Mouse (Mus musculus) cerebellum, adult 2 months (tissue): ENCODE results near the gene Msi2. TPM values are rescaled to one million over a fixed set of nuclear protein-coding genes. Genes with fewer than 3 reads are reported as not detected.

ENCODE experiments used
- DNase-seq, 2 experiments: peaks; one replicate each; pipeline ENCODE4 v3.0.0; 2021
- H3K27ac ChIP-seq: fragments of 200-500 bp; 2 replicates; pipeline ENCODE4 v1.5.1; 2012; ENCODE audit warnings: low read length, control low read depth, inconsistent platforms; ENCODE audit not compliant: insufficient read depth
- H3K27me3 ChIP-seq: fragments of 200-500 bp; 2 replicates; pipeline ENCODE4 v1.6.1; 2012; ENCODE audit warnings: inconsistent platforms, mild to moderate bottlenecking, low read length, moderate library complexity; ENCODE audit not compliant: control insufficient read depth, insufficient read depth
- H3K4me1 ChIP-seq: fragments of 200-500 bp; 2 replicates; pipeline ENCODE4 v1.6.1; 2011; ENCODE audit warnings: low read length; ENCODE audit not compliant: control insufficient read depth, insufficient read depth
- H3K4me3 ChIP-seq: fragments of 200-500 bp; replicated peaks from 2 replicates; pipeline ENCODE3; 2011; ENCODE audit warnings: mild to moderate bottlenecking, low read depth, low read length, control low read depth; ENCODE audit not compliant: insufficient read depth
- CTCF ChIP-seq: fragments of 200-500 bp; IDR thresholded peaks from 2 replicates; pipeline ENCODE4 v1.5.1; 2011; ENCODE audit warnings: low read depth, mild to moderate bottlenecking, control low read depth, low read length, moderate library complexity, borderline replicate concordance; ENCODE audit not compliant: insufficient read depth
- POLR2A ChIP-seq: fragments of 200-500 bp; IDR thresholded peaks from 2 replicates; pipeline ENCODE4 v1.6.1; 2011; ENCODE audit warnings: low read length, control low read depth, borderline replicate concordance; ENCODE audit not compliant: insufficient read depth
- WGBS: fragments of 180-500 bp; shearing (Covaris S2); methylation state at CpG from one replicate; pipeline ENCODE4 v1.1.7; 2018; 5-methylcytosine and 5-hydroxymethylcytosine counted together
- polyA plus RNA-seq: library from polyadenylated mRNA; depleted of rRNA; stranded (reverse); fragments of >200 nt; gene quantifications from 2 replicates; pipeline ENCODE4 v1.2.3, GENCODE M21; 2012

Gene Msi2
- polyA plus RNA-seq, 1 experiment: 87.3 TPM

GRCm38 (mm10) chr11:88728508-88728890 is 10.2 kb upstream of the Msi2 start:
- H3K27me3 ChIP-seq: no peaks in the 10 kb centered on the region
- TF ChIP-seq CTCF (peak; percentile 95), POLR2A (no peak)
- 3% methylated on average over 6 of the region's 6 CpGs for WGBS
- no peak overlapping the region for H3K27ac ChIP-seq
- peak; percentile 70 to 81 for DNase-seq
- no peak overlapping the region for H3K4me3 ChIP-seq
- H3K4me1 ChIP-seq: no peaks in the 10 kb centered on the region

GRCm38 (mm10) chr11:88727768-88728507 is 9.6 kb upstream of the Msi2 start:
- no peak overlapping the region for H3K27ac ChIP-seq
- TF ChIP-seq CTCF (no peak), POLR2A (no peak)
- DNase-seq: no peak
- no peaks in the 10 kb centered on the region for H3K4me1 ChIP-seq
- no peaks in the 10 kb centered on the region for H3K27me3 ChIP-seq
- no peak overlapping the region for H3K4me3 ChIP-seq
- 43% methylated on average over 20 of the region's 20 CpGs for WGBS

GRCm38 (mm10) chr11:88721144-88721636 is 2.9 kb upstream of the Msi2 start:
- Histone ChIP-seq H3K4me1 (no peaks in the 10 kb centered on the region), H3K4me3 (no peak overlapping the region), H3K27ac (no peak overlapping the region), H3K27me3 (no peaks in the 10 kb centered on the region)
- WGBS: 81% methylated on average over 10 of the region's 10 CpGs
- DNase-seq: no peak
- TF ChIP-seq CTCF: no peak
- no peak for TF ChIP-seq POLR2A

- Histone ChIP-seq H3K4me3 (no peak overlapping the region), H3K27ac (no peak overlapping the region), H3K27me3 (no peaks in the 10 kb centered on the region), H3K4me1 (no peaks in the 10 kb centered on the region)
- no peak for TF ChIP-seq POLR2A
- TF ChIP-seq CTCF: no peak
- WGBS: 87% methylated on average over 13 of the region's 13 CpGs
- DNase-seq: no peak
Observed at GRCm38 (mm10) chr11:88720261-88721143, 2.2 kb upstream of the Msi2 start.

GRCm38 (mm10) chr11:88719601-88720000 is 1.3 kb upstream of the Msi2 start:
- no peak overlapping the region for H3K27ac ChIP-seq
- WGBS: 57% methylated on average over 3 of the region's 3 CpGs
- no peaks in the 10 kb centered on the region for H3K27me3 ChIP-seq
- H3K4me3 ChIP-seq: no peak overlapping the region
- no peak for TF ChIP-seq POLR2A
- no peak for TF ChIP-seq CTCF
- DNase-seq: no peak
- H3K4me1 ChIP-seq: peaks cover 2% of the 10 kb centered on the region; the same call in 1 of the 2 replicates

- no peaks in the 10 kb centered on the region for H3K27me3 ChIP-seq
- H3K4me3 ChIP-seq: peak overlapping the region; percentile 73
- TF ChIP-seq POLR2A: no peak
- no peak for TF ChIP-seq CTCF
- WGBS: 12% methylated on average over 38 of the region's 38 CpGs
- H3K4me1 ChIP-seq: peaks cover 4% of the 10 kb centered on the region
- no peak for DNase-seq
- H3K27ac ChIP-seq: peak overlapping the region; percentile 84
Observed at GRCm38 (mm10) chr11:88718766-88719595, 668 bp upstream of the Msi2 start.

- H3K4me3 ChIP-seq: peak overlapping the region; percentile 73
- H3K4me1 ChIP-seq: peaks cover 4% of the 10 kb centered on the region
- no peak for TF ChIP-seq POLR2A
- TF ChIP-seq CTCF: no peak
- DNase-seq: no peak
- no peaks in the 10 kb centered on the region for H3K27me3 ChIP-seq
- under 1% methylated on average over 37 of the region's 38 CpGs for WGBS
- peak overlapping the region; percentile 89 for H3K27ac ChIP-seq
Observed at GRCm38 (mm10) chr11:88717644-88718049, 666 bp downstream of the Msi2 start.

- Histone ChIP-seq H3K27me3 (no peaks in the 10 kb centered on the region), H3K4me1 (peaks cover 4% of the 10 kb centered on the region), H3K4me3 (peak overlapping the region; percentile 73), H3K27ac (no peak overlapping the region; the same call in 1 of the 2 replicates)
- no peak for DNase-seq
- under 1% methylated on average over 19 of the region's 19 CpGs for WGBS
- TF ChIP-seq CTCF (no peak), POLR2A (no peak)
Observed at GRCm38 (mm10) chr11:88717016-88717643, 1.2 kb downstream of the Msi2 start.
